Mouse (Mus musculus) layer of hippocampus, adult 2 months (tissue): Measurements from ENCODE around the gene Vmn1r221. TPM values are rescaled to one million over a fixed set of nuclear protein-coding genes. Genes with fewer than 3 reads are reported as not detected.
"Not testable (repeated sequence)": the region's sequence is repeated elsewhere in the genome, so short reads cannot be mapped to it uniquely, and the experiment has no call there.

Source experiments
- DNase-seq, 2 experiments: peaks; one replicate each; pipeline ENCODE4 v3.0.0; 2022; ENCODE audit warnings: low spot score in 2 of 2
- H3K27ac ChIP-seq: fragments of 200-600 bp; 2 replicates; pipeline ENCODE4 v1.8.1; 2022
- H3K4me3 ChIP-seq: fragments of 200-600 bp; 2 replicates; pipeline ENCODE4 v1.8.1; 2022; ENCODE audit warnings: mild to moderate bottlenecking
- CTCF ChIP-seq: fragments of 200-600 bp; conservative IDR thresholded peaks from 2 replicates; pipeline ENCODE4 v1.8.1; 2022; ENCODE audit warnings: antibody characterized with exemption, mild to moderate bottlenecking, moderate library complexity
- long read RNA-seq, 2 experiments: library from polyadenylated mRNA; stranded (forward); transcript quantifications; one replicate each; pipeline ENCODE4 v2.0.0; 2021; ENCODE audit warnings: borderline mapping rate in 2 of 2
- total RNA-seq, 2 experiments: library from RNA; stranded (reverse); gene quantifications; 2 replicates each; pipeline ENCODE4 v1.2.3; 2021

Gene Vmn1r221
- total RNA-seq = not detected
- long read RNA-seq, experiment 1 = 0 reads
- long read RNA-seq, experiment 2 = 0 reads

GRCm38 (mm10) chr13:23213827-23214226, at the start of gene Vmn1r221:
Vmn1r221 (plus strand) TSS chr13:23214127.
- DNase-seq, H3K4me3 ChIP-seq, H3K27ac ChIP-seq: not testable (repeated sequence)

DNA sequence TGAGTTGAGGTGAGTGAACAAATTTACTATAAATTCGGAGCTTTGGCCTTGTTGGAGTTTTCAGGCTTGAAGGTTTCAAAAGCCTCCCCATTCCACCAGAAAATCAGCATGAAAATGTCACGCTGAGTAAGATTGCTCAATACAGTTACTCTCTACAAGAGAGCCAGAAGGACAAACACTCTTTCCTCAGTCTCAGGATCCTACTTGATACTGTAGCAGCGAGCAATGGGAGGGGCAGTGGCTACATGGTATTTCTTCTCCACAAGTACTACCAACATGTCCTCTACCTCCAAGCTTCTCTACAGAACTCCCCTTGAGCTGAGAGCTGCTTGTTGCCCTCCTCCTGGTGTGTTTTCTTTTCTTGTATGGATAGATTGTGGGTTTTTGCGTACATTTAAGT, 47.5 kb upstream of the Vmn1r221 start:
- H3K4me3 ChIP-seq, H3K27ac ChIP-seq, DNase-seq: not testable (repeated sequence)

GRCm38 (mm10) chr13:23187875-23188274, 26.1 kb upstream of the Vmn1r221 start, which contains the start of gene Vmn1r220:
Vmn1r220 (minus strand) TSS chr13:23187975.
- DNase-seq = no peak
- H3K4me3 ChIP-seq = no peak within 1 kb of the TSS
- no peak for TF ChIP-seq CTCF
- no peak within 1 kb of the TSS for H3K27ac ChIP-seq

- not testable (repeated sequence) for H3K4me3 ChIP-seq, H3K27ac ChIP-seq, DNase-seq
Measured at GRCm38 (mm10) chr13:23203885-23204284, 10.0 kb upstream of the Vmn1r221 start.

DNA sequence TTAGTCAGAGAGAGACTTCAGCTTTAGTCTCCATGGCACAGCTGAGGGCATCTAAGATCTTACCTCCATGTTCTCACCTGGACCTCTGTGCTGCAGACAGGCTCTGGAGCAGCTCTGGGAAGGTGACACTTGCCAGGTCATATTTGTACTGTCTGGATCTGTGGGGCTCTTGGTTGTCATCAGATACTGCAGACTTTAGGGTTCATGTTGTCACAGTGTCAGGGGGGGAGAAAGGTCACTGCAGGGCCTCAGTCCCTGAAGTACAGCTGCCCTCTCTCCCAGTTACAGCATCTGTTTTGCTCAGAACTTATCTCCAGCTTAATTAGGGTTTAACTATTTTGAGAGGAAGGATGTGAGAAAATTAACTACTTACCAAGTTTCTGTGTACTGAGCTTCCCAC, 21.9 kb downstream of the Vmn1r221 start, which contains the start of gene Vmn1r222:
Vmn1r222 (minus strand) TSS at position 101 of the 400 bp plus-strand sequence.
- H3K27ac ChIP-seq, H3K4me3 ChIP-seq, DNase-seq: not testable (repeated sequence)

GRCm38 (mm10) chr13:23246834-23247233, 32.9 kb downstream of the Vmn1r221 start, which contains the start of gene Vmn1r223:
Vmn1r223 (plus strand) TSS chr13:23247134.
- DNase-seq, H3K27ac ChIP-seq, H3K4me3 ChIP-seq: not testable (repeated sequence)

GRCm38 (mm10) chr13:23258546-23259048, 44.7 kb downstream of the Vmn1r221 start:
- H3K27ac ChIP-seq = no peak overlapping the region
- no peak for TF ChIP-seq CTCF
- no peak overlapping the region for H3K4me3 ChIP-seq
- no peak for DNase-seq

DNA sequence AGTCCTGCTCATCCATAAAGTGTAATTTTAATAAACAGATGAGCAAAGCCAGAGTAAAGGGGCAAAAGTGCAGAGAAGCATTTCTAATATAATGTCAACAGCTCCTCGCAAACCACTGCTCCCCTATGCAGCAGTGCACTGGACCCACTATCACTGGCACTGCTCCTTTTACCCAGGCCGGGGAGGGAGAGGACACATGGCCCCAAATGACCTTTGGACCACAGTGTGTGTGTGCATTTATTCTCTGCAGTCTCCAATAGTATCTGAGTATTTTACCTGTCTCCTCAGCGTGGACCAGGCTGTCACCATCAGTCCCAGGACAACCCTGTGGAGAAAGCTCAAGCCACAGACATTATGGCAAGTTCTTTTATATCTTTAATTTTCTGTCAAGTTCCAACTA, 54.7 kb downstream of the Vmn1r221 start:
- DNase-seq, H3K27ac ChIP-seq, H3K4me3 ChIP-seq: not testable (repeated sequence)

DNA sequence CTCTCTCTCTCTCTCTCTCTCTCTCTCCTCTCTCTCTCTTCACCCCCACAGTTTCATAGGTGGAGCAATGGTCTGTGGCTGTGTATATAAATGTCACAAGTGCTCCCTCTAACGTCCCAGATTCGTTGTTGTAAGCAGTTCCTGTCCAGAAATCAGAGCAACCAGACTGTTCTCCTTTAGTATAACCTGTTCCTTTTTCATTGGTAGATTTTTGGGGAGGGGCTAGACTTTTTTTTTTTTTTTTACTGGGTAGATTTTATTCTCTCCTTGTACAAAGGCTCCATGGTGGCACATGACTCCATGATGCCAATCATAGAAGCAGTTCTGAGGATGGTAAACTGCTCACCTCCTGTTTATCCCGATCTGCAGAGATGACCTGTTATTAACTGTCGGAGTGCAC, 55.2 kb downstream of the Vmn1r221 start:
- DNase-seq = peak; percentile 11 to 17
- peak; percentile 56 for TF ChIP-seq CTCF
- peak overlapping the region; percentile 12; the same call in 1 of the 2 replicates for H3K4me3 ChIP-seq
- H3K27ac ChIP-seq = not testable (repeated sequence)

GRCm38 (mm10) chr13:23269681-23270080, 55.8 kb downstream of the Vmn1r221 start:
- Histone ChIP-seq H3K4me3 (peak overlapping the region; percentile 52), H3K27ac (peak overlapping the region; percentile 75; the same call in 1 of the 2 replicates)
- peak in 1 of 2 experiments; percentile 14 for DNase-seq
- TF ChIP-seq CTCF = no peak

DNA sequence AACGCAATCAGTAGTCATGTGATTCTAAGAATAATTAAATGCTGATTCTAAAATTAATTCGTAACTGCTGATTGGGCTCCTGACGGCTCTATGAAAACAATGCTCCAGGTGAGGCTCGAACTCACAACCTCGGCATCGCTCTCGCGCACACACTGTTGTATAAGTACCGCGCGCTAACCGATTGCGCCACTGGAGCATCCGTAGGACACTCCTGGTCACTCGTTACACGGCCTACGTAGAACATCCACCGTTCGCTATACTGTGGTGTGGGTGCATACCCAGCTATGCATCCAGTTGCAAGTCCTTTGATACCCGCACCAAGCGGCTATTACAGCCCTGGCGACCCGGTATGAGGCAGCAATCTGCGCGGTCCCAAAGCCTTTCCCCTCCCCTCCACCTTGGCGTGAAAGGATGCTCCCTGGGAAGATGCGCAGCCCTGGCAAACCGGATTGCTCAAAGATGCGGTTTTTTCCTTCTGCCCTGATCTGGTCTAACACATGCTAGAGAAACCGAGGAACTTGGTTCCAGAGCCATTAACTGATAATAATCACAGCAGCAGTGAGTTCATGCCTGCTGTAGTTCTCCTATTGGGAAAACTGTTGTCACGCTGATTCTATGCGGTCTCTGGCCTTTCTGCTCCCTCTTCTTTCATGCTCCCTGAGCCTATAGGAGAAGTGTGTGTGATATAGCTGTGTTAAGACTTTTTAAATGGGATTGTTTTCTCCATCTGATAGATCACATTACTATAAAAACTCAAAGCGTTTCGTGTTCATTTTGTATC, 56.6 kb downstream of the Vmn1r221 start:
- peak; percentile 50 to 56 for DNase-seq
- TF ChIP-seq CTCF = no peak
- peak overlapping the region; percentile 75 for H3K27ac ChIP-seq
- H3K4me3 ChIP-seq = peak overlapping the region; percentile 52

Other genes with a start within 250 kb of the Vmn1r221 start
- not detected for gene Vmn1r213, start 206.5 kb upstream of the Vmn1r221 start, total RNA-seq
- not detected for gene Vmn1r214, start 183.7 kb upstream of the Vmn1r221 start, total RNA-seq
- not detected for gene Vmn1r215, start 146.1 kb upstream of the Vmn1r221 start, total RNA-seq
- not detected for gene Vmn1r217, start 95.9 kb upstream of the Vmn1r221 start, total RNA-seq
- not detected for gene Vmn1r218, start 81.0 kb upstream of the Vmn1r221 start, total RNA-seq
- gene Vmn1r219, start 54.8 kb upstream of the Vmn1r221 start, total RNA-seq = not detected
- gene Vmn1r220, start 26.2 kb upstream of the Vmn1r221 start, total RNA-seq = not detected
- gene Vmn1r222, start 21.8 kb downstream of the Vmn1r221 start, total RNA-seq = not detected
- gene Vmn1r223, start 33.0 kb downstream of the Vmn1r221 start, total RNA-seq = not detected
- 10 to 100 TPM; 28.7 to 33.6 TPM for gene Zfp322a, start 155.1 kb downstream of the Vmn1r221 start, total RNA-seq
- gene Abt1, start 209.7 kb downstream of the Vmn1r221 start, total RNA-seq = 1 to 10 TPM; 7.8 to 9.7 TPM